Mouse (Mus musculus): ENCODE data around the gene Klhl10.
A peak's percentile ranks its signal among the peaks of the same experiment; 100 is the strongest.

DNA sequence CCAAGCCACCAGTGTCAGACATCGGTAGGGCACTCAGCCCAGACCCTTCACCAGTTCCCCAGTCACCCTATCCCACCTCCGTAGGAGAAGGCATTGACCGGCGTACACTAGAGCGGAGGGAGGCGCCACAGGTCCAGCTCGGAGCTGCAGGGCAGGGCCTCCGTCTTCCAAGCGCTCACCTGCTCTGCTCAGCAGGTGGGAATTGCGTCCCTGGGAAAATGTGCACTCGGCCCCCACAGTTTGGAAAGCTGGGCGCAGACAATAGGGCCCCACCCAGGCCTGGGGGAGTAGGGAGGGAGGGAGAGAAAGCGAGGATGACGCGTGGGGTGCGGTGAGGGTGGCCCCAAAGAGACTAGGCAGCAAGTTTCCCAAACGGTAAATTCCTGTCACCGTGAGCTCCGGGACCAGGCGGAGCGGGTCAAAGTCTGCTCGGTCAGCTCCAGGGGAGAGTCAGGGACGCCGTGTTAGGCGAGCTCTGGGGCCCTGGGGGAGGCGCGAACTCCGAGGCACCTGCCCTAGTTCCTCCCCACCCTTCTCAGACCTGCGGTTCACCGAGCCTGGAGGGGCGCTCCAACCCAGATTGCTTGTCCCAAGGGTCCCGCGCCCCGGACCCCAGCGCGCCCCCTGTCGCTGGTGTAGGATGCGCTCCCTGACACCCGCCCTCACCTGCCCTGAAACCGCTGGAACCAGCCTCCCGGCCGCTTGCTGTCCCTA is 44.7 kb upstream of the Klhl10 start:
- TF ChIP-seq POLR2A (IDR thresholded peaks at IDR 0.05; ENCODE audit: insufficient read depth, low read length), result no peak
- peak; percentile 32 for TF ChIP-seq CTCF (IDR thresholded peaks at IDR 0.05; ENCODE audit: low read depth, low read length)
- peak; percentile 80 for TF ChIP-seq EP300 (IDR thresholded peaks at IDR 0.05; ENCODE audit: insufficient read depth, low read depth, low read length)

All from ES-Bruce4 (cell line).